Mouse (Mus musculus): ENCODE results near the gene 4930470P17Rik.

DNA sequence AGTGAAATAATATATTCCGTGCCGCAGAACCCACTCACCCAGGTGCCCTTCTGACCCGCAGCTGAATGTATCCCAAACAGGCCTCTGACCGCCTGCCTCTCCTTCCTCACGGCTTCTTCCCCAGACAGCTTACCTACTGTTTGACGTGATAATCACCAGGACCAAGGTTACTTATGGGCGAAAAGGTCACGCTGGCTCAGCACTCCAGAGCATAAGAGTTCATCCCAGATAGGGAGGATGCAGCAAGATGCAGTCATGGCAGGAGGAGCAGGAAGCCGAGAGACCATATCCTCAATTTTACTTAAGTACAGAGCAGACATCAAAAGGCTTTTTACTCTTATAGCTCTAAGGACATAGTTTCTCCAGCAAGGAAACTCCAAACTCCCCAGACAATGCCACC, at the start of gene 4930470P17Rik:
- TF ChIP-seq CTCF (IDR thresholded peaks at IDR 0.05; ENCODE audit: borderline replicate concordance, extremely low read depth, insufficient read depth, insufficient read length) (no peak), POLR2A (IDR thresholded peaks at IDR 0.05; ENCODE audit: borderline replicate concordance, extremely low read depth, insufficient read depth, insufficient read length, poor library complexity, severe bottlenecking) (no peak)
